Mouse (Mus musculus) right cerebral cortex, postnatal 36 days (tissue): Measurements from ENCODE around the gene Rimkla.

ENCODE experiments used
- DNase-seq, 2 experiments: peaks; one replicate each; pipeline ENCODE4 v3.0.0; 2022; ENCODE audit warnings: low spot score in 2 of 2, mixed read lengths in 1 of 2

The Rimkla gene

DNA sequence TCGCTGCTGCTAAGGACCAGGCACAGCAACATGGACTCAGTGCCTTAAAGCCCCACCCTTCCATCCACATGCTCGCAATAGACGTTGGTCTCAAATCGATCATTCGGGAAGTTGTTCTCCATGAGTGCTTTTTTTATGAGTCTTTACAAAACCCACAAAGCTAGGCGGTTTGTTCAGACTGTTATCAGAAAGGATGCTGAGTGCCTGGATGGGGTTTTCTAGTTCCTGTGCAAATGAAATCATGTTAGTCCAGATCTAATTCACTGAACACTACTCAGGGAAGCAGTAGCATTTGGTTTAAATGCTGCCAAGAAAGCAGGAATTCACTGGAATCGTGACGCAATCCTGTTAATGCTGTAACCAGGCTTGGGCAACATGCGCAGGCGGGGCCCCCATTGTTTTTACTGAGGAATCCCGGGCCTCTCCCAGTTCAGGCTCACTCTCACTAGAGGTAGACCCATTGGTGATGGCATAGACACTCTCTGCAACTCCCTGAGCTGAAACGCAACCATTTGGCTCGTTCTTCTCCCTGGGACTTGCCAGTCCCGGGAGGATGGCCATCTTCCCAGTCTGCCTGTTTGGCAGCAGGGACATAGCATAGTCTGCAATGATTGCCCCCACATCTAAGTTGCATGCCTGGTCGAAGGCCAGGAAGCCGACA is 24.6 kb downstream of the Rimkla start:
- DNase-seq: no peak

- no peak for DNase-seq
Measured at GRCm38 (mm10) chr4:119465841-119466240, 26.6 kb downstream of the Rimkla start.

GRCm38 (mm10) chr4:119463756-119464419 is 28.5 kb downstream of the Rimkla start:
- no peak for DNase-seq

GRCm38 (mm10) chr4:119462858-119463755 is 29.3 kb downstream of the Rimkla start:
- DNase-seq: no peak

GRCm38 (mm10) chr4:119462457-119462856 is 30.0 kb downstream of the Rimkla start:
- DNase-seq: no peak

- peak; percentile 84 for DNase-seq
Measured at GRCm38 (mm10) chr4:119460728-119461141, 31.7 kb downstream of the Rimkla start.

DNA sequence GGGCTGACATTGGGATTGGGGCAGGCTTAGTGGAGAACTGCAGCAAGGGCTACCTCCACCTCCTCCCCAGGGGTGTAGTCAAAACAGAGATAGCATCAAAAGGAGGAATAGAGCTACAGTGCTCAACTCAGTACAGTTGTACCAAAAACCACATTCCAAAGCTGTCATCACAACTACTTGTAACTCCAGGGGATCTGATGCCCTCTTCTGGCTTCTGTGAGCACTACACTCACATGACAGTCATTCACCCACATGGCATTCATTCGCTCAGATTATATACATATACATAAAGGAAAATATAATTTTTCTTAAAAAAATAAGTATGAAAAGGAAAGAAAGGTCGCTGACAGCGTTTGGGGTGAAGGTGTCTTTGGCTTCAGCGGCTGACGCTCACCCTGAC is 32.1 kb downstream of the Rimkla start:
- DNase-seq: peak in 1 of 2 experiments; percentile 14

- DNase-seq: no peak
Measured at GRCm38 (mm10) chr4:119453533-119453932, 38.9 kb downstream of the Rimkla start.

- DNase-seq: no peak
Measured at GRCm38 (mm10) chr4:119453128-119453527, 39.3 kb downstream of the Rimkla start.

DNA sequence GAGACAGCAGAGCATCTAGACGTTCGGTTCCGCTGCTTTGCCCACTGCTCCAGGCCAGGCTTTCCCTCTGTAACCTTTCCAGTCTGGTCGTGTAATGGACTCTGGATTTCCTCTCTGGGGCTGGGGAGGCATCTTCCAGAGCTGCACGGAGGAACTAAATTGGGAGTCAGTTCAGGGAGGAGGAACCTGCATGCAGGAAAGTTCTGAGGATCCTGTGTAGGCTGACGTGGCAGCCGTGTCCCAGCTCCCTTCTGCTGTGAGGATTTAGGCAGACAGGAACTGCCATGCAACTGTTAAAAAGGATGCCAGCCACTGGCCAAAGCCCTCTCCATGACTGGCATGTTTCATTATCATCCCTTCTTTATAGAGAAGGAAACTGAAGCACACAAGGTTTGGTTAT is 42.0 kb downstream of the Rimkla start:
- no peak for DNase-seq

DNA sequence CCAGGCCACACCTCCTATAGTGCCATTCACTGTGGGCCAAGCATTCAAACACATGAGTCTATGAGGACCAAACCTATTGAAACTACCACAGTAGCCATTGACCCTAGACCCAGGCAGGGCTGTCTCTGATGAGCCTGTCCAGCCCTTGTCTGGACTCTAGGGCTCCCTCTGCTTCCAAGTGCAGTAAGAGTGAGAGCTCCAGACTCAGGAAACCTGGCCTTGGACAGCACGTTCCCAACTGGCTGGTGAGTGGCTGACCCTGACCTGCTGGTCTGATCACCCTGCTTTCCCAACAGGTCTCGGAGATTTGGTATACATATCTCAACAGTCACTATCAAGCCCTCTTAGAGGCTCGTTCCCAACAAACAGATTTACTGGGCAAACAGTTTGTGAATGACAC is 44.6 kb downstream of the Rimkla start:
- no peak for DNase-seq

DNA sequence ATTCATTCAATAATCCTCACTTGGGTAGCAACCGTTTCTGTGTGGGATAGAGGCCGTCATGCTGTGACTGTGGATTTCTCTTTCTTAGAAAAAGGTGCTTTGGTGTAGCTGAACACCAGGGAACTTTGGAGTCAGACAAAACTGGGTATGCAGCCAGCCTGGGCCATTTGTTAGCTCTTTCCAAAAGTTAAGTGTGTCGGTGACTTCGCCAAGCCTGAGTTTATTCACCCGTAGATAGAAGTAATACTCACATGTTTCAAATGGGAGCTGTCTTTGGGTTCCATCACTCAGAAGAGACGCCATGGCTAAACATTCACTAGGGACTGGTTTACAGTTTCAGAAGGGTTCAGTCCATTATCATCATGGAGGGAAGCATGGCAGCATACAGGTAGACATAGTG is 45.2 kb downstream of the Rimkla start:
- no peak for DNase-seq

DNA sequence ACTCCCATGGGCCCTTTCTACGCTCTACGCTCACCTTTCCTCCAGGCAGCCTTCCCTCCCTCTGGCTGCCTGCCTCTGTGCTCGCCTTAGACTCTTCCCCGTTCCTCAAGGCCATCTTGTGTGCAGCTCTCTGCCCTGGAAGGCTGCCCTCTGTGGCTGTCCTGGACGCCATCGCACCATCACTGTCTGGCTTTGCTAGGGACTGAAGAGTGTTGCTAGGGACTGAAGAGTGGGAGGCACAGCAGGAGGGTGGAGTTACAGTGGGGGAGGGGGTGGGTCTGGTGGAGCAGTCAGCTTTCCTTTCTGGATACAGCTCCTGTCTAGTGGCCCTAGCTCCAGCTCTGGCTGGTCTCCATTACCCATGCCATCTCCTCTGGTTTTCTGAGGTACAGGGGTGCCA is 49.9 kb downstream of the Rimkla start:
- DNase-seq: no peak

DNA sequence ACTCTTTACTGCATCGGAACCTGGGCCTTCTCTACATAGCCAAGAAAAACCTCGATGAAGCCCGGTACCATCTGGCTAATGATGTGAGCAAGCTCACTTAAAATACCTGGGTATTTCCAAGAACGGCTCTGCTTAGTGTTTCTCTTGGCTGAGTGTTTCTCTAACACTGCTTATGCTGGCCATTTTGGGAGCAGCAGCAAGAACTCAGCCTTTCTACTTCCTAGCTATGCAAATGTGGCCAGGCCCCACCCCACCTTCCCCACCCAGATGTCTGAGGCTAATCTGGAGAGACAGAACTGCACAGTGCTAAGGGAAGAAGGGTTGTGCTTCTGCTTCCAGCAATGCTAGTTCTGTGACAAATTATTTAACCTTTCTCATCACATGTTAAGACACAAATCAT is 50.6 kb downstream of the Rimkla start:
- DNase-seq: no peak

DNA sequence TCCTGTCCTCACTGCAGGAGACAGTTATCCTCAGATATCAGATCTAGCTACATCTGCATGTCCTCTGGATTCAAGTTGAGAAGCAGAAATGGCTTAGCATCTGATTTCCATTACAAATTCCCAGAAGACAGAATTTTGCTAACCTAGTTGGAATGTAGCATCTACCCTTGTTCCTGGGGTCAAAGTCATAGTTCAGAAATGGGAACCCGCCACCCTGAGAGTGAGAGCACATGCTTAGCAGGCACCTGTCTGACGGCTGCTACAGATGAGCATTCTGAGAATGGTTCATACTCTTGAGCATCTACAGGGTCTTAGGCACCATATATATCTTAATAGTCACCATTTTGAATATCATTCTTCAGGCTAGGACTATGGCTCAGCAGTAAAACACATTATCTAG is 54.5 kb downstream of the Rimkla start:
- DNase-seq: no peak

DNA sequence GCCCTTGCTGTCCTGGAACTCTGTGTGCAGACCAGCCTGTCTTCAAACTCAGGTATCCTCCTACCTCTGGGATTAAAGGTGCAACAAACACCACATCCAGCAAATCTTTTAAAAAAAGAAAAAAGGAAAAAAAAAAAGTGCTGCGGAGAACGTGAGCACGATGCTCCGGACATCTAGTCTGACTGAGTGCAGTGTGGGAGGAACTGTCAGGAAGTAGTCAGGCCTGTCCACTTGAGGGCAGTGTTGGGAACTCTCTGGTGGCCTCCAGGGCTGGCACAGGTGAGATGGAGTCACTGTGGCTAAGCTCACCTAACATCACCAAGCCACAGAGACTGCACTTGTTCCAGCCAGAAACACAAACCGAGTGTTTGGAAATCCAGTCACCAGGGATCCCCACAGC is 61.8 kb downstream of the Rimkla start:
- DNase-seq: no peak

DNA sequence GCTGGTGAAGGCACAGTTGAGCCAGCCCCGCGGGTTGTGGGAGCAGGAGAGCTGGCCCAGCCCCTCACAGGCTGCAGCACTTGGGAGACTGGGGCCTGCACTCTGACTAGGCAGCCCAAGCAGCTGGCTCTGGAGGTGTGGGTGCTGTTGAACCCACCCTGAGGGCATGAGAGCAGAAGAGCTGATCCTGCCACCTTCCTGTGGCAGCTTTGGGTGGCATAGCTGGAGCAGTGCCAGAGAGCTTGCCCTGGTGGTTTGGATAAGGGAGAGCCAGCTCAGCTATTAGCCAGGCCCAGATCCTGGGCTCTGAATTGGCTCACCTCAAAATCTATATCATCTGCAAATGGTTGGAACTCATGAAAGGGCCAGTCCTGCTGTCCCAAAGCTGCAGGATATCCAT is 64.7 kb downstream of the Rimkla start:
- no peak for DNase-seq

GRCm38 (mm10) chr4:119425601-119426000 is 66.8 kb downstream of the Rimkla start:
- no peak for DNase-seq

DNA sequence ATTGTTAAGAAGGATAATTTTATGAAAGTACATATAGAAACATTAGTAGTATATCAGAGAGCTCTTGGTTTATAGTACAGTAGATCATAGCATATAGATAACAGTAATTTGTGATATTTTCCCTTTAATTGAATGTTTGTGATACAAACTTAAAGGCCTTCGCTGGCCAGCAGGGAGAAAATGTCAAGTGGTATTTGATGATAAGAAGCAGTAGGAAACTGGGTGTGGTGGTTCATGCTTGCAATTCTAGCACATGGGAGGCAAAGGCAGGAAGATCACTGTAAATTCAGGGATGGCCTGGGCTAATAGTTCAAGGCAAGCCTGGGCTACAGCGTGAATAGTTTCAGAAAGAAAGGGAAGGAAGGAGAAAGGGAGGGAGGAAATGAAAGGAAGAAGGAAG is 67.4 kb downstream of the Rimkla start:
- DNase-seq: no peak

DNA sequence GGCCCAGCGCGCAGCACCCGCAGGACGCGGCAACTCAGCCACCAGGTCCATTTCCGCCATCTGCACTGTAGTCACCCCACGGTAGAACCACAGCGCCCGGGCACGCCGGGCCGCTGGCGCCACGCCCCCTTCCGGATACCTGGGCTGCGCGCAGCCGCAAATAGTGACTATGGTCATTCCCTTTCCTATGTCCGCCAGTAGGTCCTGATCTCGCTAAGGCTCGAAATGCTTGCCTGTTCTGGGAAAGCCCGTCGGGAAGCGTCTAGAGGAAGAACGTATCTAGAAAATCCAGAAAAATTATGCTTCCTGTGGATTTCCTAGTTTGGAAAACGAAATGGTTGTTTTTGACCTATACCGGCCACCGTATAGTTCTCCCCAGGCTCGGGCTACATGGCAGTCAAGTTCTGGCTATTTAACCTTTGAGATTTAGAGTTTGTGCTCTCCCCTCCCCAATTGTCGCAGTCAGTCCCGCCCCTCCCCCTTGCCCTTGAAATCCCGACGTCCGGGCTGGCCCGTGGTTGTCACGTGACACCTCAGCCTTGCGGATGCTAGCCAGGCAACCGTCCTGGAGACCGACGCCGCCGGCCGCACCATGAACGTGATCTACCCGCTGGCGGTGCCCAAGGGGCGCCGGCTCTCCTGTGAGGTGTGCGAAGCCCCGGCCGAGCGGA is 70.0 kb downstream of the Rimkla start, which contains the start of the genes Ppcs and Zmynd12:
Ppcs (minus strand) TSS at position 127 of the 671 bp plus-strand sequence.
Zmynd12 (plus strand) TSS at position 521 of the 671 bp plus-strand sequence.
- peak; percentile 80 to 83 for DNase-seq

GRCm38 (mm10) chr4:119421921-119422293 is 70.5 kb downstream of the Rimkla start:
- DNase-seq: peak in 1 of 2 experiments; percentile 7

DNA sequence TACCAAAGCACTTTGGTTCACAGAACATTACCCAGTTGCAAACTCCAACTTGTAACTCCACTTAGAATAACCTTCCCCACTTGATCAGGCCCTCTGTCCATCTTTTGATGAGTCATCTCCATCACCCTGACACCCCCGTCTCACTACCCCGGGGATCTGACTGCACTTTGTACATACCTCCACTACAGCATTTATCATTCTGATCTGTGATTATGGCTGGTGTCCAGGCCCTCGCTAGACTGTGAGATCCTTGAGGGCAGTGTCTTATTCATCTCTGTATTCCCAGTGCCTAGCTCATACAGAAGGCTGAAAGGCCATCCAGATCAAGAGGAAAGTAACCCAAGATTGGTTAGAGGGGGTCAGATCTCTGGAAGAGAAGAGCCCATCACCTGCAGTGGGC is 71.2 kb downstream of the Rimkla start:
- no peak for DNase-seq
